Mouse (Mus musculus): Measurements from ENCODE around the gene Tomm40. TPM values are rescaled to one million over a fixed set of nuclear protein-coding genes. Genes with fewer than 3 reads are reported as not detected.

The Tomm40 gene
- polyA plus RNA-seq (2015; fragmentation: Nextera tagmentation; extraction: Ambion mirVana): 126 and 133 TPM in 2 replicates

DNA sequence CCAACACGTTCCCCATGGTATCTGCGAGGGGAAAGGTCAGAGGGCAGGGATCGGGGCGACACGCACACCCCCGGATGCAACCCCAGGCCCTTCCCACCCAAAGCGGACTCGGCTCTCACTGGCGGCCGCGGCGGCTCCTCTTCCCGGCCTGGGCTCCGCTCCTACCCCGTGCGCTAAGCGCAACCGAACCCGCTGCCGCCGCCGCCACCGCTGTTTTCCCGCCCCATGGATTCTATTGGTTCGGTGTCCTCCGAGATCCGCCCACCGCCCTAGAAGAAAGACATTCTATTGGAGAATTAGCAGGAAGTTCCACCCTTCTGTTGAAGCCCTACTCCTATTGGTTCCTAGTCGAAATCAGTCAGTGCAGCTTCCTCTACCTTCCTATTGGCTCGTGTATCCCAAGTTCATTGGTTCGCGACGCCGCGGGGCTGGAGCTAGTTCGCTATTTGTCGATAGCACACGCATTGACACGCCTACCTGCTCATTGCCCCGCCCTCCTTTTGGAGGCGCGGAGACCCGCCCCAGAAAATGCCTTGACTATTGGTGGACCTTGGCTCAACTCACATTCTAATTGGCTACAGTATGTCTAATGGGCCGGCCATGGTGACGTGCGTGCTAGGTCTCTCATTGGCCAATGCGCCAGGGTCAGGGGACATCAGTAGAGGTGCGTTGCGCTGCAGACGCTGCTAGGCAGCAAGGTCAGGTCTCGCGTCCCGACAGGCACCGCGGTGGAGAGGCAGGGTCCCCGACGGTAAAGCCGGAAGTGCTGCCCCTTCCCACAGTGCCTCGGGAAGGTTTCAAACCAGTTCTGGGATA, at the start of gene Tomm40:
Tomm40 (minus strand) TSS at position 200 of the 816 bp plus-strand sequence.
- under 1% methylated on average over 59 of the region's 59 CpGs for WGBS
- Histone ChIP-seq H3K27me3 (no peaks in the 10 kb centered on the region), H3K9ac (peak within 1 kb of the TSS; percentile 98), H3K9me3 (peaks cover 2% of the 10 kb centered on the region), H3K27ac (peak within 1 kb of the TSS; percentile 85), H3K4me1 (peaks cover 22% of the 10 kb centered on the region), H3K36me3 (peaks cover 70% of the 10 kb centered on the region), H3K4me2 (replicated peaks) (peak within 1 kb of the TSS; percentile 93), H3K4me3 (peak within 1 kb of the TSS; percentile 100)
- peak; percentile 100 for ATAC-seq (ENCODE audit: low FRiP score, low read depth)

DNA sequence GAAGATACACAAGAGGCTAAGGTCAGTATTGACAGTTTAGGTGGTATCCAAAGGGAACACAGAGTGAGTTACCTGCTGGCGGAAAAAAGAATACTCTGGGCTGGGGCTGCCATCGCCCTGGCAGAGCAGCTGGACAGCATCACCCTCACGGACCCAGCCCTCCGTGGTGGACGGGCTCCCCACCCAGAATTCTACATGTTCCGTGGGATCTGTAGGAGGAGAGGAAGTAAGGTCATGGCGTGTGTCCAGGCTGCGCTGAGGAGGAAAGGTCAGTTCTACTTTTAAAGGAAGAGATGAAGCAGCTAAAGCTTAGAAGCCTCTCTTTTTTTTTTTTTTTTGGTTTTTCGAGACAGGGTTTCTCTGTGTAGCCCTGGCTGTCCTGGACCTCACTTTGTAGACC, 49.3 kb upstream of the Tomm40 start:
- H3K4me1 ChIP-seq: peaks cover 12% of the 10 kb centered on the region
- WGBS: 92% methylated on average over 9 of the region's 9 CpGs
- H3K9ac ChIP-seq: no peak overlapping the region
- H3K27ac ChIP-seq: no peak overlapping the region
- ATAC-seq (ENCODE audit: low FRiP score, low read depth): no peak
- no peak overlapping the region for H3K4me2 ChIP-seq (replicated peaks)
- 0 out of 2 replicates have a peak, but pooled peaks cover 8% of the 10 kb centered on the region for H3K27me3 ChIP-seq
- no peak overlapping the region for H3K4me3 ChIP-seq
- no peaks in the 10 kb centered on the region for H3K9me3 ChIP-seq
- peaks cover 49% of the 10 kb centered on the region for H3K36me3 ChIP-seq

DNA sequence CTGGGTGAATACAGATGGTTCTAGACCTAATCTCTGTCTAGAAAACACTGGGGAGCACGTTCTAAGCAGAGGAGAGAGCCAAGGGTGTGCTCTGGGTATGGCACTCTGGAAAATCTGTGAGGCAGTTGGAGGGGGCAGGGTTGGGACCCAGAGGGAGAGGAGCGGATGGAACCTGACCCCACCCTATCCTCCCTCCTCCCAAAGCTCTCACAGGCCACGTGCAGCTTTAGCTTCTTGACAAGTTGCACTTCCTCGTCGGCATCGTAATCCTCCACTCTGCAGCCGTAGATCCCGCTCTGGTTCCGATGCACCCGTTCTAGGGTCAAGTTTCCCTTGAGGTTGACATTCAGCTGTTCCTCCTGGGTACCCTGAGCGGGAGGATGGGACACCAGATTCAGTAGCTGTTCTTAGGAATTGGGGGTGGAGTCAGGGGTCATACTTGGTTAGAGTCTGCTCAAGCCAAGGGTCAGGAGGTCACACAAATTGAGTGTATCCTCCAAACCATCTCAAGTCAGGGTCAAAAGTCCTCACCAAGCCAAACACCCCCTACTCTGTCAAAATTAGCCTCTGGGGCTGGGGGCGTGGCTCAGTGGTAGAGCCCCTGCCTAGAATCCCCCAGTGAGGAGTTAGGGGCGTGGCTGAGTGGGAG, 48.7 kb upstream of the Tomm40 start:
- no peak overlapping the region for H3K27ac ChIP-seq
- H3K9me3 ChIP-seq: no peaks in the 10 kb centered on the region
- H3K4me3 ChIP-seq: no peak overlapping the region
- WGBS: 78% methylated on average over 13 of the region's 13 CpGs
- ATAC-seq (ENCODE audit: low FRiP score, low read depth): no peak
- H3K9ac ChIP-seq: no peak overlapping the region
- peaks cover 6% of the 10 kb centered on the region for H3K4me1 ChIP-seq
- H3K36me3 ChIP-seq: peaks cover 53% of the 10 kb centered on the region
- 0 out of 2 replicates have a peak, but pooled peaks cover 4% of the 10 kb centered on the region for H3K27me3 ChIP-seq
- H3K4me2 ChIP-seq (replicated peaks): no peak overlapping the region

DNA sequence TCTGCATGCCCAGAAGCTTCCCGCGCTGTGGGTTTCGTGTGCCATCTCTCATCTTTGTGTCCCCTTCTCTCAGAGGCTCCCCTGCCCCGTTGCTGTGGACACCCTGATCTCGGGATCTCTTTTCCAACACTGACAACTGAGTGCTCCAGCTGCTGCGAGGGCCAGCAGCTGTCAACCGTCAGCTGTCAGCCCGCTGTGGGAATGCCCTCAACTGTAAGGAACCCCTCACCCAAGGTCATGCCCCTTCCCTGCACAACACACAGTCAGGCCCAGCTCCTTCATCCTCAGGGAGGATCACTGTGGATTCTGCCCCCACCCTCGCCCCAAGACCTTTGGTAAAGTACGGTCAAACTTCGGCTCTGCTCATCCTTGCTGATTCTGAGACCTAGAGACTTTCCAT, 47.0 kb upstream of the Tomm40 start:
- Histone ChIP-seq H3K27me3 (no peaks in the 10 kb centered on the region), H3K36me3 (peaks cover 65% of the 10 kb centered on the region), H3K4me1 (no peaks in the 10 kb centered on the region), H3K27ac (no peak overlapping the region), H3K4me2 (replicated peaks) (no peak overlapping the region), H3K9me3 (no peaks in the 10 kb centered on the region), H3K9ac (no peak overlapping the region), H3K4me3 (no peak overlapping the region)
- peak; percentile 75 for ATAC-seq (ENCODE audit: low FRiP score, low read depth)
- 81% methylated on average over 11 of the region's 11 CpGs for WGBS

DNA sequence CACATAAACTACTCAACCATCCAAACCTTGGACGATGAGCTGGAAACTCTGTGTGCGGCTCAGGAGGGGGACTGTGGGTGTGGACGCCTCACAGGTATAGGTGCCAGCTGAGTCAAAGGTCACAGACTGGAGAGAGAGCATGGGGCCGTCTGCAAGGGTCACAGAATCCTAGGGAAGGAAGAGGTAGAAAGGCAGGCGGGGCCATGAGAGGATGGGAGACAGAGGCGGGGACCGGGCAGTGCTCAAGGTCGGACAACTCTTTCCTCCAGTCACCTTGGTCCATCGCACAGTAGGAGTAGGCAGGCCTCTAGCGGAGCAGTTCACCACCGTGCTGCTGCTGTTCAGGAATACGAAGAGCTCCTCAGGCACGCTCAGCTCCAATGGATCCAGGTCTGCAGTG, 44.8 kb upstream of the Tomm40 start:
- 89% methylated on average over 13 of the region's 13 CpGs for WGBS
- peaks cover 55% of the 10 kb centered on the region for H3K36me3 ChIP-seq
- ATAC-seq (ENCODE audit: low FRiP score, low read depth): no peak

DNA sequence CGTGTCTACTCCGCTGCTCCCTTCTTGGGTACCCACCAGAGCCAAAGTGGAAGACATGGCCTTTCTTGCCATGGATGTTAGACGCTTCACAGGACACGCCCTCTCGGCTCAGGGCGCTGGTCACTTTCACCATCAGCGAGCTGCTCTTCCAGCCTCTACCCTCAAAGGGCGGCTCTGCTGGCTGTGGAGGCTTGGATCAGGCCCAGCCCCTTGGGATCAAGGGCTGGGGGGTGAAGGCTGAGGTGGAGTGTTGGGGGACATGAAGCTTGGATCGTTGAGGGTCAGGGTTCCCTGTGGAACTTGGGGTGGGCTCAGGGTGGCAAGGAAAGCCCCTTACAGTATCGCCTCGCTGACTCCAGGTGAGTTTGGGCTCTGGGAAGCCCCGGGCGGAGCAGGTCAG, 43.4 kb upstream of the Tomm40 start:
- WGBS: 88% methylated on average over 13 of the region's 13 CpGs
- Histone ChIP-seq H3K36me3 (peaks cover 42% of the 10 kb centered on the region), H3K4me3 (no peak overlapping the region), H3K9ac (no peak overlapping the region), H3K4me2 (replicated peaks) (no peak overlapping the region), H3K27me3 (no peaks in the 10 kb centered on the region), H3K9me3 (no peaks in the 10 kb centered on the region), H3K4me1 (no peaks in the 10 kb centered on the region), H3K27ac (no peak overlapping the region)
- no peak for ATAC-seq (ENCODE audit: low FRiP score, low read depth)

More for the DNA sequence above, 44.8 kb upstream of the Tomm40 start:
- H3K4me3 ChIP-seq: no peak overlapping the region
- H3K4me1 ChIP-seq: no peaks in the 10 kb centered on the region
- H3K27me3 ChIP-seq: no peaks in the 10 kb centered on the region
- H3K9me3 ChIP-seq: no peaks in the 10 kb centered on the region
- H3K4me2 ChIP-seq (replicated peaks): no peak overlapping the region
- no peak overlapping the region for H3K9ac ChIP-seq
- no peak overlapping the region for H3K27ac ChIP-seq

DNA sequence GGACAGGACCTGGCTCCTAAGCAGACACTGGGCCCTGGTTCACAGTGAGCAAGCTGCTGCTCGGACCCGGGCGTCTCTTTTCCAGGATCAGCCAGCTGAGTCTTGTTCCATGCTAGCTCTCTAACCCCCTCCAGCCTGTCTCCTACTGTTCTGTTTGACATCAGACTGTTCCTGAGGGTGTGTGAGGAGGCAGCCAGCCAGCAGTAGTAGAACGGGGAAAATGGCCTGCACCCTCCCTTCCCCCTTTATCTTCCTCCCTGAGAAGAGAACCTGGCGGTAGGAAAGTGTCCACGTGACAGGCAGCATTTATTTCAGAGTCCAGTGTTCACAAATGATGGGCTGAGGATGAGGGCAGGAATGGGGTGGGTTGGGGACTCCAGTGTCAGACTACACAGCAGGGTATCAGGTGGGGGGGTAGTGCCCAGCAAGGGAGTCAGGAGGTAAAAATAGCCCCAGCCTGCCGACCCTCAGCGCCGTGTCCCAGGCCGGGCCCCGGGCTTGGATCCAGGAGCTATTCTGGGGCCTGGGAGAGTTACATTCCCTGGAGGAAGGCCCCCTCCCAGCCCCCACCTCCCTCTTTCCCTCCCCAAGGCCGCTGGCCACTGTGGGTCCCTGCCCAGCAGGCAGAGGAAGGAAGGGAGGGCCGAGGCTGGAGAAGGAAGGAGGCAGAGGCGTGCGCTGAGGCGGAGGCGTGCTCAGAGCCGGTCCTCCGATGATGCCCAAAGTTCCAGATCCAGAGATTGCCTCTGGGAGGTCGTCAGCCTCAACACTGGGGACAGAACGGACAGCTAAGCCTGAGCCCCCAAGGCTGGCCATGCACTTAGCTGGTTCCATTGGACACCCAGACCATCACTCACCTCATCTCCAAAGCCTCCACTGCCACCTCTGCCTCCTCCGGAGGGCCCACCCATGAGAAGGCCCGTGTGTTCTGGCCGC, 40.9 kb upstream of the Tomm40 start:
- H3K27ac ChIP-seq: no peak overlapping the region; the same call in 1 of the 2 replicates
- H3K4me1 ChIP-seq: no peaks in the 10 kb centered on the region
- H3K9ac ChIP-seq: 0 out of 2 replicates have a peak overlapping the region, but pooled peaks have one; percentile 8
- ATAC-seq (ENCODE audit: low FRiP score, low read depth): no peak
- H3K4me2 ChIP-seq (replicated peaks): no peak overlapping the region
- 81% methylated on average over 23 of the region's 24 CpGs for WGBS
- H3K36me3 ChIP-seq: peaks cover 24% of the 10 kb centered on the region
- no peak overlapping the region for H3K4me3 ChIP-seq
- H3K9me3 ChIP-seq: no peaks in the 10 kb centered on the region
- H3K27me3 ChIP-seq: no peaks in the 10 kb centered on the region

DNA sequence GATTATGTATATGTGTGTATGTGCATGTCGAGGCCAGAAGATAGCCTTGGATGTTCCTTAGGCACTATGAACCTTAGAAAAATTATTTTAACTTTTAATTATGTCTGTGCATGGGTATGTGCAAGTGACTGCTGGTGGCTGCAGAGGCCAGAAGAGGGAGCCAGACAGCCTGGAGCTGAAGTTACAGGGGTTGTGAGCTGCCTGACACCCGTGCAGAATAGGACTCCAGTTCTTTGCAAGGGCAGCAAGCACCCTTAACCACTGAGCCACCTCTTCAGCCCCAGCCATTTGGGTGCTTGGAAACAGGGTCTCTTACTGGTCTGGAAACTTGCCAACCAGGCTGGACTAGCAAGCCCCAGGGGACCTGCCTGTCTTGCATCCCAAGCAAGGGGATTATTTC, 39.8 kb upstream of the Tomm40 start:
- ATAC-seq (ENCODE audit: low FRiP score, low read depth): no peak
- Histone ChIP-seq H3K36me3 (peaks cover 21% of the 10 kb centered on the region), H3K4me1 (peaks cover 7% of the 10 kb centered on the region; the same call in 1 of the 2 replicates), H3K9me3 (no peaks in the 10 kb centered on the region), H3K27me3 (no peaks in the 10 kb centered on the region), H3K27ac (no peak overlapping the region), H3K4me3 (no peak overlapping the region), H3K9ac (no peak overlapping the region), H3K4me2 (replicated peaks) (no peak overlapping the region)
- WGBS: 88% methylated on average over 2 of the region's 2 CpGs

DNA sequence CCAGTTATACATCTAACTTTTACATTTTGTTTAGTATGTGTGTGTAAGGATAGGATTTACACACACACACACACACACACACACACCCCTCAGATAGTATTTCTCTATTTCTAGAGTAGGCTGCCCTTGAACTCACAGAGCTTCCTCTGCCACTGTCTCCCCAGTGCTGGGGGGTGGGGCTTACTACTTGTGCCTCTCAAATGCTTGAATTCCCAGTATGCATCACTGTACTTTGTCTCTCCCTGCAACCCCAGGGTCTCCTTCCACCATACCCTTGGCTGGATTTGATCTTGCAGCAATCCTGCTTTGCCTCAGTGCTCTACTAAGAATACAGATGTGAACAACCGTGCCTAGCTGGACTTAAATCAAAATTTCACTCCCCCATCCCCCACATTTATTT, 38.8 kb upstream of the Tomm40 start:
- no peaks in the 10 kb centered on the region for H3K27me3 ChIP-seq
- 82% methylated on average over 1 of the region's 1 CpGs for WGBS
- ATAC-seq (ENCODE audit: low FRiP score, low read depth): no peak
- H3K9ac ChIP-seq: no peak overlapping the region
- H3K4me1 ChIP-seq: peaks cover 7% of the 10 kb centered on the region; the same call in 1 of the 2 replicates
- no peak overlapping the region for H3K27ac ChIP-seq
- no peak overlapping the region for H3K4me3 ChIP-seq
- peaks cover 14% of the 10 kb centered on the region for H3K36me3 ChIP-seq
- no peaks in the 10 kb centered on the region for H3K9me3 ChIP-seq
- no peak overlapping the region for H3K4me2 ChIP-seq (replicated peaks)

DNA sequence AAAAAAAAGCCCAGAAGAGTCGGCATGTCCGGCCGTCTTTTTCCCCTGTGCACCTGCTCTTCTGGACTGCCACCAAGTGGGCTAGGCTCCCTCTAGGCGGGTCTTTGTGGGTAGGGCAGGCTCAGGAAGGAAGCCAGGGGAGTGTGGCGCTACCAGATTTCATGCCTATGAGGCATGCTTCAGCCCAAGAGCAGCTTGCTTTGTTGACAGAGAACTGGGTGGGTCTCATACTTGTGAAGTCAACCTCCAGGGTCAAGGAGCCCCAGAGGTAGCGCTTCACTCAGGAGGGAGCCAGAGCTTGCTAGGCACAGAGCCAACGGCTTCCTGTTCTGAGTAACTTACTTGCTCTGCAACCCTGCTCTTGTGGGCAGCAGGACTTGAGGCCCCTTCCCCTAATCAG, 38.3 kb upstream of the Tomm40 start:
- Histone ChIP-seq H3K27ac (no peak overlapping the region), H3K9me3 (no peaks in the 10 kb centered on the region), H3K4me3 (no peak overlapping the region), H3K36me3 (peaks cover 9% of the 10 kb centered on the region), H3K4me1 (peaks cover 7% of the 10 kb centered on the region; the same call in 1 of the 2 replicates), H3K4me2 (replicated peaks) (no peak overlapping the region), H3K9ac (no peak overlapping the region), H3K27me3 (no peaks in the 10 kb centered on the region)
- WGBS: 82% methylated on average over 7 of the region's 7 CpGs
- no peak for ATAC-seq (ENCODE audit: low FRiP score, low read depth)

DNA sequence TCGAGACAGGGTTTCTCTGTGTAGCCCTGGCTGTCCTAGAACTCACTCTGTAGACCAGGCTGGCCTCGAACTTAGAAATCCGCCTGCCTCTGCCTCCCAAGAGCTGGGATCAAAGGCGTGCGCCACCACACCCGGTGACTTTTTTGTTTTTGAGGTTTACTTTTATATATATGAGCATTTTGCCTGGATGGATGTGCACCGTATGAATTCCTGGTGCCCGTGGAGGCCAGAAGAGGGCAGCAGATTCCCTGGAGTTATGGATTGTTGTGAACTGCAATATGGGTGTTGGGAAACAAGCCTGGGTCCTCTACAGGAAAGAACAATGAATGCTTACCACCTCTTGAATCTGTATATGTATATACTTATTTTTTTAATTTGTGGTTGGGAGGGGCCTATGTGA, 37.4 kb upstream of the Tomm40 start:
- no peak overlapping the region for H3K27ac ChIP-seq
- H3K9ac ChIP-seq: no peak overlapping the region
- H3K4me1 ChIP-seq: peaks cover 16% of the 10 kb centered on the region
- ATAC-seq (ENCODE audit: low FRiP score, low read depth): no peak
- H3K27me3 ChIP-seq: no peaks in the 10 kb centered on the region
- H3K9me3 ChIP-seq: no peaks in the 10 kb centered on the region
- WGBS: 72% methylated on average over 8 of the region's 8 CpGs
- H3K4me2 ChIP-seq (replicated peaks): no peak overlapping the region
- H3K36me3 ChIP-seq: no peaks in the 10 kb centered on the region; the same call in 1 of the 2 replicates
- H3K4me3 ChIP-seq: no peak overlapping the region

DNA sequence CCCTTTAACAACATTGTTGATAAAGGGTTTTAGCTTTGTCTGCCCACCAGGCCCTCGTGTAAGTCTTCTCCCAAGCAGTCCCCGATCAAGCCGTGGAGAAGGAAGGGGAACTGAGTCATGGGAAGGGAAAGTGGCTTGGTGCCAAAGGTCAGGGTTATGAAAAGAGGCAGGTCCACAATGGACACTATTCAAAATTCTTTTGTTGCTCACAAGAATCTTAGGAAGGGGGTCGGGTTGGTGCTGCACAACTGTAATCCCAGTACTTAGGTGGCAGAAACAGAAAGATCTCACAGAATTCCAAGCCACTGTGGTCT, 35.8 kb upstream of the Tomm40 start:
- H3K4me1 ChIP-seq: peaks cover 30% of the 10 kb centered on the region
- H3K27ac ChIP-seq: no peak overlapping the region
- H3K4me3 ChIP-seq: no peak overlapping the region
- 63% methylated on average over 4 of the region's 4 CpGs for WGBS
- H3K36me3 ChIP-seq: no peaks in the 10 kb centered on the region
- no peaks in the 10 kb centered on the region for H3K9me3 ChIP-seq
- no peak for ATAC-seq (ENCODE audit: low FRiP score, low read depth)
- no peak overlapping the region for H3K9ac ChIP-seq
- H3K4me2 ChIP-seq (replicated peaks): no peak overlapping the region; the same call in 1 of the 2 replicates
- H3K27me3 ChIP-seq: no peaks in the 10 kb centered on the region
